ENCODE assay signal across 31 mouse cellular contexts in genomic region chr9:50368551-50369297, GRCm38 (mm10). TPM values are rescaled to one million over a fixed set of nuclear protein-coding genes. Genes with fewer than 3 reads are reported as not detected.
DNase-seq lines count a peak whose midpoint lies in the region; ATAC-seq and TF ChIP-seq lines count a peak whose summit lies in the region.
"Had no signal": no experiment of that assay in that cellular context is flagged by ENCODE, and none has a peak within 500 bp of the region (broad histone marks: within the 10 kb centered on the region; RNA-seq: fewer than 3 reads in every experiment).

No protein-coding gene starts in this region.

- 50% methylated on average over 8 of the region's 8 CpGs for WGBS in hindbrain, embryonic 15.5 days
- WGBS in hindbrain, embryonic 12.5 days = 81% methylated on average over 8 of the region's 8 CpGs
- 56% methylated on average over 8 of the region's 8 CpGs for WGBS in lung, embryonic 16.5 days
- WGBS in midbrain, embryonic 15.5 days = 64% methylated on average over 8 of the region's 8 CpGs
- WGBS in midbrain, embryonic 13.5 days = 71% methylated on average over 8 of the region's 8 CpGs
- 53% methylated on average over 8 of the region's 8 CpGs for WGBS in midbrain, postnatal 0 days

- no peak for ATAC-seq in hindbrain, embryonic 15.5 days (ENCODE audit: low FRiP score, low read depth)
- no peak for ATAC-seq in hindbrain, embryonic 12.5 days (ENCODE audit: low FRiP score)
- ATAC-seq in lung, embryonic 16.5 days (ENCODE audit: low read depth) = peak; percentile 43; the same call in 1 of the 2 replicates
- ATAC-seq in midbrain, embryonic 15.5 days (replicated peaks) = 0 out of 2 replicates have a peak, but pooled peaks have one; percentile 39
- no peak for ATAC-seq in midbrain, embryonic 13.5 days
- ATAC-seq in midbrain, postnatal 0 days (ENCODE audit: low FRiP score) = no peak
- ATAC-seq: CD4-positive, CD25-positive, alpha-beta regulatory T cell, adult 4 months; hindbrain, embryonic 16.5 days; intestine, embryonic 15.5 days had no signal

- H3K4me3 ChIP-seq in hindbrain, embryonic 15.5 days = no peak overlapping the region
- H3K4me3 ChIP-seq in hindbrain, embryonic 12.5 days = no peak overlapping the region
- H3K4me3 ChIP-seq in lung, embryonic 16.5 days (ENCODE audit: low read length) = no peak overlapping the region
- H3K4me3 ChIP-seq in midbrain, embryonic 15.5 days = no peak overlapping the region
- H3K4me3 ChIP-seq in midbrain, embryonic 13.5 days (replicated peaks) = no peak overlapping the region
- H3K4me3 ChIP-seq in midbrain, postnatal 0 days (ENCODE audit: low read depth, low read length) = no peak overlapping the region
- H3K4me3 ChIP-seq: embryonic facial prominence, embryonic 13.5 days; forebrain, embryonic 12.5 days; heart, embryonic 12.5 days; intestine, embryonic 15.5 days; neural tube, embryonic 15.5 days; stomach, embryonic 15.5 days had no signal

- peaks cover 9% of the 10 kb centered on the region for H3K4me1 ChIP-seq in hindbrain, embryonic 15.5 days (replicated peaks)
- H3K4me1 ChIP-seq in hindbrain, embryonic 12.5 days = peaks cover 14% of the 10 kb centered on the region
- peaks cover 2% of the 10 kb centered on the region; the same call in 1 of the 2 replicates for H3K4me1 ChIP-seq in lung, embryonic 16.5 days (replicated peaks; ENCODE audit: control insufficient read depth, insufficient read depth, low read length)
- 0 out of 2 replicates have a peak, but pooled peaks cover 5% of the 10 kb centered on the region for H3K4me1 ChIP-seq in midbrain, embryonic 15.5 days
- H3K4me1 ChIP-seq in midbrain, embryonic 13.5 days (replicated peaks) = peaks cover 11% of the 10 kb centered on the region
- peaks cover 5% of the 10 kb centered on the region; the same call in 1 of the 2 replicates for H3K4me1 ChIP-seq in midbrain, postnatal 0 days (ENCODE audit: insufficient read depth, low read length)
- H3K4me1 ChIP-seq: forebrain, embryonic 12.5 days; stomach, embryonic 15.5 days had no signal

- no peak overlapping the region for H3K4me2 ChIP-seq in hindbrain, embryonic 15.5 days
- no peak overlapping the region for H3K4me2 ChIP-seq in hindbrain, embryonic 12.5 days (replicated peaks)
- H3K4me2 ChIP-seq in lung, embryonic 16.5 days (ENCODE audit: low read depth, low read length) = no peak overlapping the region
- no peak overlapping the region for H3K4me2 ChIP-seq in midbrain, embryonic 15.5 days
- no peak overlapping the region for H3K4me2 ChIP-seq in midbrain, embryonic 13.5 days (replicated peaks)
- H3K4me2 ChIP-seq in midbrain, postnatal 0 days (ENCODE audit: low read depth, low read length, poor library complexity, severe bottlenecking) = no peak overlapping the region
- H3K4me2 ChIP-seq: embryonic facial prominence, embryonic 13.5 days; forebrain, embryonic 12.5 days; heart, embryonic 12.5 days; intestine, embryonic 15.5 days; neural tube, embryonic 15.5 days; stomach, embryonic 15.5 days had no signal

- 0 out of 2 replicates have a peak overlapping the region, but pooled peaks have one; percentile 22 for H3K27ac ChIP-seq in hindbrain, embryonic 15.5 days (replicated peaks)
- H3K27ac ChIP-seq in hindbrain, embryonic 12.5 days = no peak overlapping the region
- no peak overlapping the region for H3K27ac ChIP-seq in lung, embryonic 16.5 days (ENCODE audit: low read length)
- no peak overlapping the region for H3K27ac ChIP-seq in midbrain, embryonic 15.5 days
- H3K27ac ChIP-seq in midbrain, embryonic 13.5 days = no peak overlapping the region
- H3K27ac ChIP-seq in midbrain, postnatal 0 days (ENCODE audit: low read depth, low read length) = no peak overlapping the region
- H3K27ac ChIP-seq: embryonic facial prominence, embryonic 13.5 days; forebrain, embryonic 12.5 days; intestine, embryonic 15.5 days; kidney, postnatal 0 days; liver, embryonic 14.5 days; macrophage; neural tube, embryonic 15.5 days; stomach, embryonic 15.5 days had no signal

- no peaks in the 10 kb centered on the region for H3K9me3 ChIP-seq in hindbrain, embryonic 15.5 days
- no peaks in the 10 kb centered on the region for H3K9me3 ChIP-seq in hindbrain, embryonic 12.5 days (replicated peaks)
- H3K9me3 ChIP-seq in lung, embryonic 16.5 days (ENCODE audit: control insufficient read depth, low read length) = no peaks in the 10 kb centered on the region
- no peaks in the 10 kb centered on the region for H3K9me3 ChIP-seq in midbrain, embryonic 15.5 days
- no peaks in the 10 kb centered on the region for H3K9me3 ChIP-seq in midbrain, embryonic 13.5 days
- H3K9me3 ChIP-seq in midbrain, postnatal 0 days (ENCODE audit: low read length) = no peaks in the 10 kb centered on the region
- H3K9me3 ChIP-seq: embryonic facial prominence, embryonic 13.5 days; forebrain, embryonic 12.5 days; heart, embryonic 12.5 days; intestine, embryonic 15.5 days; neural tube, embryonic 15.5 days; stomach, embryonic 15.5 days had no signal

- no peaks in the 10 kb centered on the region for H3K36me3 ChIP-seq in hindbrain, embryonic 15.5 days
- H3K36me3 ChIP-seq in hindbrain, embryonic 12.5 days = no peaks in the 10 kb centered on the region
- H3K36me3 ChIP-seq in lung, embryonic 16.5 days (ENCODE audit: control insufficient read depth, insufficient read depth, low read length) = no peaks in the 10 kb centered on the region
- no peaks in the 10 kb centered on the region for H3K36me3 ChIP-seq in midbrain, embryonic 15.5 days (replicated peaks)
- no peaks in the 10 kb centered on the region for H3K36me3 ChIP-seq in midbrain, embryonic 13.5 days
- no peaks in the 10 kb centered on the region for H3K36me3 ChIP-seq in midbrain, postnatal 0 days (ENCODE audit: insufficient read depth, low read length)
- H3K36me3 ChIP-seq: embryonic facial prominence, embryonic 13.5 days; forebrain, embryonic 12.5 days; heart, embryonic 12.5 days; intestine, embryonic 15.5 days; neural tube, embryonic 15.5 days; stomach, embryonic 15.5 days had no signal

- no peak for DNase-seq in lung, adult 18-20 months
- peak; percentile 27 for DNase-seq in midbrain, postnatal 0 days (ENCODE audit: low spot score)
- DNase-seq: adrenal gland, postnatal 25 days; cerebellum, adult 18-20 months; cerebellum, postnatal 10 days; gastrocnemius, postnatal 25 days; heart, postnatal 4 days; kidney, adult 8-10 months; layer of hippocampus, postnatal 36 days; left cerebral cortex, postnatal 4 days; liver; retina, postnatal 1 day; right cerebral cortex, postnatal 14 days; thymus, adult 18-20 months; thymus, postnatal 25 days had no signal

- H3K9ac ChIP-seq in hindbrain, embryonic 15.5 days = no peak overlapping the region
- no peak overlapping the region for H3K9ac ChIP-seq in hindbrain, embryonic 12.5 days
- H3K9ac ChIP-seq in lung, embryonic 16.5 days (ENCODE audit: low read length) = no peak overlapping the region
- H3K9ac ChIP-seq in midbrain, embryonic 15.5 days = no peak overlapping the region
- H3K9ac ChIP-seq in midbrain, embryonic 13.5 days (replicated peaks) = no peak overlapping the region
- H3K9ac ChIP-seq in midbrain, postnatal 0 days (replicated peaks; ENCODE audit: low read length, poor library complexity, severe bottlenecking) = no peak overlapping the region
- H3K9ac ChIP-seq: embryonic facial prominence, embryonic 13.5 days; forebrain, embryonic 12.5 days; heart, embryonic 12.5 days; intestine, embryonic 15.5 days; liver, embryonic 14.5 days; neural tube, embryonic 15.5 days; stomach, embryonic 15.5 days had no signal

- H3K27me3 ChIP-seq in hindbrain, embryonic 15.5 days = no peaks in the 10 kb centered on the region
- no peaks in the 10 kb centered on the region for H3K27me3 ChIP-seq in hindbrain, embryonic 12.5 days
- no peaks in the 10 kb centered on the region for H3K27me3 ChIP-seq in lung, embryonic 16.5 days (ENCODE audit: control insufficient read depth, insufficient read depth, low read depth, low read length)
- no peaks in the 10 kb centered on the region for H3K27me3 ChIP-seq in midbrain, embryonic 15.5 days (replicated peaks)
- H3K27me3 ChIP-seq in midbrain, embryonic 13.5 days = no peaks in the 10 kb centered on the region
- H3K27me3 ChIP-seq in midbrain, postnatal 0 days (ENCODE audit: insufficient read depth, low read length) = no peaks in the 10 kb centered on the region
- H3K27me3 ChIP-seq: embryonic facial prominence, embryonic 13.5 days; forebrain, embryonic 12.5 days; heart, embryonic 12.5 days; intestine, embryonic 15.5 days; neural tube, embryonic 15.5 days; stomach, embryonic 15.5 days had no signal

- no peak for TF ChIP-seq CTCF in midbrain, postnatal 0 days (IDR thresholded peaks at IDR 0.05)

RNA-seq across cellular contexts. Expression of gene Rpl10-ps3, which starts 24.0 kb away (rescaled TPM):
- 121 and 140 TPM in 2 replicates for polyA plus RNA-seq in hindbrain, embryonic 15.5 days (2015; fragmentation: Nextera tagmentation; extraction: Ambion mirVana)
- 121 and 142 TPM in 2 replicates for polyA plus RNA-seq in hindbrain, embryonic 12.5 days (2016; fragmentation: Nextera tagmentation; extraction: Ambion mirVana)
- 237 and 457 TPM in 2 replicates for polyA plus RNA-seq in lung, embryonic 16.5 days (2015; fragmentation: Nextera tagmentation; extraction: Ambion mirVana)
- 113 and 125 TPM in 2 replicates for polyA plus RNA-seq in midbrain, embryonic 15.5 days (2015; fragmentation: Nextera tagmentation; extraction: Ambion mirVana)
- polyA plus RNA-seq in midbrain, embryonic 13.5 days (2015; fragmentation: Nextera tagmentation; extraction: Ambion mirVana) = 124 and 143 TPM in 2 replicates
- 111 and 114 TPM in 2 replicates for total RNA-seq in midbrain, postnatal 0 days (2014; rRNA removed)
- polyA plus RNA-seq in midbrain, postnatal 0 days (2015; fragmentation: Nextera tagmentation; extraction: Ambion mirVana) = 88.1 and 95.5 TPM in 2 replicates

Comparison
In these comparisons a context has a peak if more than half of its experiments do, and no peak if none do; other contexts are left out.
1. ATAC-seq: peak in lung, embryonic 16.5 days (single experiment) and midbrain, embryonic 15.5 days (single experiment); none in hindbrain, embryonic 15.5 days (single experiment), hindbrain, embryonic 12.5 days (single experiment), midbrain, embryonic 13.5 days (single experiment) and midbrain, postnatal 0 days (single experiment).